Mouse (Mus musculus) hindbrain, embryonic 11.5 days (tissue): ENCODE results near the gene Rps19. TPM values are rescaled to one million over a fixed set of nuclear protein-coding genes. Genes with fewer than 3 reads are reported as not detected.

Experiments
- ATAC-seq: fragments of 200-750 bp; cut with Nextera tagmentation; 2 replicates; pipeline ENCODE4 v1.8.0; 2017; ENCODE audit warnings: mild to moderate bottlenecking, moderate TSS enrichment, moderate library complexity; ENCODE audit not compliant: low FRiP score
- DNase-seq: peaks from one replicate; pipeline ENCODE4 v3.0.0-alpha.2; 2015; ENCODE audit warnings: low spot score
- H3K27ac ChIP-seq: fragments of 300-500 bp; sonication (generic); 2 replicates; pipeline ENCODE4 v1.5.1; 2014; ENCODE audit warnings: mild to moderate bottlenecking, low read depth, low read length
- H3K27me3 ChIP-seq: fragments of 300-500 bp; sonication (generic); 2 replicates; pipeline ENCODE4 v1.6.1; 2014; ENCODE audit warnings: mild to moderate bottlenecking, low read length, moderate library complexity, mixed read lengths; ENCODE audit not compliant: control insufficient read depth, insufficient read depth
- H3K36me3 ChIP-seq: fragments of 300-500 bp; sonication (generic); 2 replicates; pipeline ENCODE4 v1.6.1; 2014; ENCODE audit warnings: mild to moderate bottlenecking, low read length, moderate library complexity, mixed read lengths; ENCODE audit not compliant: control insufficient read depth, insufficient read depth
- H3K4me1 ChIP-seq: fragments of 300-500 bp; sonication (generic); replicated peaks from 2 replicates; pipeline ENCODE4 v1.6.1; 2014; ENCODE audit warnings: low read length, mixed read lengths; ENCODE audit not compliant: control insufficient read depth, insufficient read depth
- H3K4me2 ChIP-seq: fragments of 300-500 bp; sonication (generic); replicated peaks from 2 replicates; pipeline ENCODE4 v1.6.1; 2014; ENCODE audit warnings: mild to moderate bottlenecking, low read depth, low read length
- H3K4me3 ChIP-seq: fragments of 300-500 bp; sonication (generic); 2 replicates; pipeline ENCODE4 v1.5.1; 2014; ENCODE audit warnings: low read depth, low read length
- H3K9ac ChIP-seq: fragments of 300-500 bp; sonication (generic); 2 replicates; pipeline ENCODE4 v1.6.1; 2014; ENCODE audit warnings: low read depth, low read length
- H3K9me3 ChIP-seq: fragments of 300-500 bp; sonication (generic); 2 replicates; pipeline ENCODE4 v1.6.1; 2016; ENCODE audit warnings: low read length; ENCODE audit not compliant: control insufficient read depth
- WGBS: fragments of 180-500 bp; shearing (Covaris S2); extraction: QIAGEN DNeasy Blood & Tissue Kit; methylation state at CpG from one replicate; pipeline ENCODE4 v1.1.7; 2014; 5-methylcytosine and 5-hydroxymethylcytosine counted together
- polyA plus RNA-seq: library from polyadenylated mRNA; unstranded; fragments of >200 nt; fragmentation: Nextera tagmentation; extraction: Ambion mirVana; gene quantifications from 2 replicates; pipeline ENCODE4 v1.2.1, GENCODE M21; 2014

The Rps19 gene
- polyA plus RNA-seq, 1 experiment from 2014 or later = 1,792 TPM

DNA sequence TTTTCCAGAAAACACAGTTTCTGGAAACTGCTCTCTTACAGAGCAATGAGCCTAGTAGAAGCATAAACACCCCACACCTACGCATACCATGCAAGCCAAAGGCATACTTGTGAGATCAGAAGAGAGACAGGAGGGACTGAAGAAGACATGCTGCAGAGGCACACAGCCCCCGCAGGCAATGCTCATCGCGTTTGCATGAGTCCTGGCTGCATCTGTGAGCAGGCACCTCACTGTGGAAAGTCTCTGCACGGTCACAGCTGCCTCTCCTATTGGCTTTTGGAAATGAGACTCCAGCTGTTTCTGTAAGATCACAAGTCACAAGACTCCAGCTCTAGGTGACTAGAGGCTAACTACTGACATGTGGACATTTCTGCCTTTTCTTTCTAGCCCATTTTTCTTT is 34.0 kb upstream of the Rps19 start:
- Histone ChIP-seq H3K4me2 (no peak overlapping the region), H3K27ac (no peak overlapping the region), H3K9ac (no peak overlapping the region), H3K4me1 (no peaks in the 10 kb centered on the region), H3K9me3 (no peaks in the 10 kb centered on the region), H3K27me3 (no peaks in the 10 kb centered on the region), H3K36me3 (no peaks in the 10 kb centered on the region), H3K4me3 (no peak overlapping the region)
- DNase-seq (no peak), ATAC-seq (no peak)
- WGBS = 22% methylated on average over 5 of the region's 5 CpGs

DNA sequence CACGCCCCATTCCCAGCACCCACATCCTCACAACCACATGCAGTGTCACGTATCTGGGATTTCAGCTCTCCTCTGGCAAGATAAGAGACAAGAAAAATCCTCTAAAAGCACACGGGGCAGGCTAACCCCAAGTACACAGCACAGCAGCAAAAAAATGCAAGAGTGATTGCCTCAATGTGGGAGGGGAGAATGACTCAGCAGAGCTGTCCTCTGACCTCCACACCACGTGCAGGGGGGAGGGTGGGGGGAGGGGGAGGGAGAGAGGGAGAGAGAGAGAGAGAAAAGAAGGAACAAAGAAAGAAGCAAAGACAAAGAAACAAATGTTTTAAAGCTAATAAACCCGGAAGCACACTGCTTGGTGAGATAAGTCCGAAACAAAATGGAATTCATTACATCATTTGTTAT is 33.3 kb upstream of the Rps19 start:
- Histone ChIP-seq H3K36me3 (no peaks in the 10 kb centered on the region), H3K4me1 (no peaks in the 10 kb centered on the region), H3K4me2 (no peak overlapping the region), H3K27ac (no peak overlapping the region), H3K27me3 (no peaks in the 10 kb centered on the region), H3K9ac (no peak overlapping the region), H3K9me3 (no peaks in the 10 kb centered on the region), H3K4me3 (no peak overlapping the region)
- WGBS = 41% methylated on average over 6 of the region's 6 CpGs
- DNase-seq (peak; percentile 25), ATAC-seq (no peak)

DNA sequence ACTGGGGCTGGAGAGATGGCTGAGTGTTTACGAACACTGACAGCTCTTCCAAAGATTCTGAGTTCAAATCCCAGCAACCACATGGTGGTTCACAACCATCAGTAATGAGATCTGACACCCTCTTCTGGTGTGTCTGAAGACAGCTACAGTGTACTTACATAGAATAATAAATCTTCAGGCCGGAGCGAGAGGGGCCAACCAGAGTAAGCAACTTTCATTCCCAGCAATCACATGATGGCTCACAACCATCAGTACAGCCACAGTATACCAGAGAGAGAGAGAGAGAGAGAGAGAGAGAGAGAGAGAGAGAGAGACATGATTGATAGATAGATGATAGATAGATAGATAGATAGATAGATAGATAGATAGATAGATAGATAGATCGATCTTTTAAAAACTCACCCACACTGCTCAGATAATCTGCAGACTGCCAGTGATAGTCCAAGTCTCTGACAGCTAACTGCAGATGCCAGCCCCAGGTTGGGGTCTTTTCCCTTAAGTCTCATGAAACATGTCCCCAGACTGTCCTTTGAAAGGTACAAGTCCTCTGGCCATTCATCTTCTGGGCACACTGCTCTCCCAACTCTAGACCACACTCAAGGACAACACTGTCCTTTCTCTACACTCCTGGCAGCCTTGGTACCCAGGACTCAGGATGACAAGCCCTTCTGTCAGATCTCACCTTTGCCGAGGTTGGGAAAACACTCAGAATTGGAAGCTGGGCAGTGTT is 32.4 kb upstream of the Rps19 start:
- no peaks in the 10 kb centered on the region for H3K9me3 ChIP-seq
- ATAC-seq (no peak), DNase-seq (no peak)
- H3K4me1 ChIP-seq = no peaks in the 10 kb centered on the region
- H3K4me2 ChIP-seq = no peak overlapping the region
- H3K36me3 ChIP-seq = no peaks in the 10 kb centered on the region
- H3K9ac ChIP-seq = no peak overlapping the region
- no peak overlapping the region for H3K4me3 ChIP-seq
- no peak overlapping the region for H3K27ac ChIP-seq
- WGBS = 87% methylated on average over 5 of the region's 5 CpGs
- H3K27me3 ChIP-seq = no peaks in the 10 kb centered on the region

DNA sequence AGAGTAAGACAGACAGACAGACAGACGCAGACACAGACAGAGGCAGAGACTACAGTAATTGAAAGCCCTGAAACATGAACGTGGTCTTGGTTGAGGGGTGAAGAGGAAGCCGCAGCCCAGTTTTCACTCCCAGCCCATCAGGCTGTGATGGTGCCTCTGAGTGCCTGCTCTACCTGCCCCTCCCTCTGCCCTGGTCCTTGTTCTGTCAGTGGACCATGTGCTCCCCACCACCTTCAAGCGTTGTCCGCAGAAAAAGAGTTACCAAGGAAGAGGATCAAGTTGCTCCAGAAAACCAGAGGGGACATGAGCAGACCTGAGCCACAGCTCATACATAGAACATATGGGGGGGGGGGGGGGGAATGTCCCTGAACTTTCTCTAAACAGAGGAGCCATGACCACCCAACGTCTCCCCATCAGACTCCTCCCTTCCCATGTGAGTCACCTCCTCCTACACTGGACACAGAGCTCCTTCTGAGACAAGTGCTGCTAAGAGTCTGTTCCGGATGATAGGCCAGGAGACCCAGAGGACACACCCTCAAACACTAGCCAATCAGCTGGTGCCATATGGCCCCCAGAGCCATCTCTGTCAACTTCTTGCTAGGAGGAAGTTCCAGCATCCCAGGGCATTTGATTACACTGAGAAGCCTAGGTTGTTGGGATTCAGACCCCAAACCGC is 31.5 kb upstream of the Rps19 start:
- 82% methylated on average over 8 of the region's 8 CpGs for WGBS
- Histone ChIP-seq H3K4me1 (no peaks in the 10 kb centered on the region), H3K27ac (no peak overlapping the region), H3K9ac (no peak overlapping the region), H3K36me3 (no peaks in the 10 kb centered on the region), H3K27me3 (no peaks in the 10 kb centered on the region), H3K4me3 (no peak overlapping the region), H3K9me3 (no peaks in the 10 kb centered on the region), H3K4me2 (no peak overlapping the region)
- ATAC-seq (no peak), DNase-seq (no peak)

DNA sequence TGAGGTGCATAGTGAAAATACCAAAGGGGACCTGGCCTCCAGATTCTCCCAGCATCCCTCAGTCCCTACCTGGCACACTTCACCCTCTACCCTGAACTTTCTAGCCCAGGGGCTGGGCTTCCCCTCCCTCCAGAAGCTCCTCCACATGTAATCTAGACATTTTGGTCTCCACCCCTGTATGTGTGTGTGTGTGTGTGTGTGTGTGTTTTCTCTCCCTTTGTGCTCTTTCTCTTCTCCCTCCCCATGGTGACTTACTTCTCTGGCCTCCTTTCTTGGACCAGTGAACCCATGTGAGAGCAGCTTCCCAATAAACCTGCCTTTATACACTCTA is 31.0 kb upstream of the Rps19 start:
- Histone ChIP-seq H3K4me3 (no peak overlapping the region), H3K9me3 (no peaks in the 10 kb centered on the region), H3K9ac (no peak overlapping the region), H3K27ac (no peak overlapping the region), H3K27me3 (no peaks in the 10 kb centered on the region), H3K4me1 (no peaks in the 10 kb centered on the region), H3K36me3 (no peaks in the 10 kb centered on the region), H3K4me2 (no peak overlapping the region)
- no peak for ATAC-seq
- DNase-seq = no peak

DNA sequence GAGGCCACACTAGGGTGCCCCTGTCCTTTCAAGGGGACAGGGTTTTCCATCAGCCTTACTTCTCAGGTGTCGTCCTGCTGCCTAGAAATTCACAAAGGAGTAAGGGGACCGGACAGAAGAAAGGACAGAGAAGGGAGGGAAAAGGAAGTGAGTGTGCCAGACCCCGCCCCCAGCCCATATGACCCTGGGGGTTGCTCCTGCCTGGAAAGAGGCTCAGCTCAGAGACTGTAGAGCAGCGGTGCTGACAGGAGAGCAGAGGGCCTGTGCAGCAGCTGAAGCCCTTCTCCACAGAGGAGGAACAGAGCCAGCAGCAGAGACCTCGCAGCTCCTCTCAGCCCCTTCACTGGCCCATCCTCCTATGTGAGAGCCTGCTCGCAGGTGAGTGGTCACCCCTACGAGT is 30.5 kb upstream of the Rps19 start:
- DNase-seq (no peak), ATAC-seq (no peak)
- H3K4me3 ChIP-seq = no peak overlapping the region
- H3K4me1 ChIP-seq = no peaks in the 10 kb centered on the region
- H3K36me3 ChIP-seq = no peaks in the 10 kb centered on the region
- 47% methylated on average over 7 of the region's 7 CpGs for WGBS
- no peak overlapping the region for H3K4me2 ChIP-seq
- no peak overlapping the region for H3K27ac ChIP-seq
- H3K9ac ChIP-seq = no peak overlapping the region
- no peaks in the 10 kb centered on the region for H3K9me3 ChIP-seq
- H3K27me3 ChIP-seq = no peaks in the 10 kb centered on the region

DNA sequence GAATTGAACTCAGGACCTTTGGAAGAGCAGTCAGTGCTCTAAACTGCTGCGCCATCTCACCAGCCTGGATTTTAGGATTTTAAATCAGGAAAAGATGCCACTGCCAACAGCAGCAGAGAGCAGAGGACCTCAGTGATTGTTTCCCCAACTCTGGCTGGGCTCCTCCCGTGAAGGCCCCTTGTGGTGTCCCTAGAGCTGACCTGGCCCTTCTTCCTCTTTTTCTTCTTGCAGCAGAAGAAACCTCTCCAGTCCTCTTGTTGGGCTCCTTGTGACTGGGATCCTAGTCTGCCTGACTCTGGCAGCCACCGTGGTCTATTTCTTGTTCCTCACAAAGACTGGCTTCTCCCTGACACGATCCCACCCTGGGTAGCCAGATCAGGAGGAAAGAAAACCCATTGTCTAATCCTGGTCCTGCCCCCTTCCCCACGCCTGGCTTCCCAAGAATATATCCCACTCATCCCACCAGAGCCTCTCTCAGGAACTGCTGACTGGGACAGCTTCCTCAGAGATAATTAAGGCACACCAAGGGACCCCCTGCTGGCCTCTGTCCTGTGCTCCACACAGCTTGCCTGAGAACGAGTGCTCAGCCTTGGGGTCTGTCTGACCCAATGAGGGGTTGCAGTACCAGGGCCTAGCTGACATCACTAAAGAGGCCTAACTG is 27.6 kb upstream of the Rps19 start:
- H3K4me3 ChIP-seq = no peak overlapping the region
- 36% methylated on average over 6 of the region's 6 CpGs for WGBS
- DNase-seq (no peak), ATAC-seq (no peak)
- no peak overlapping the region for H3K4me2 ChIP-seq
- no peaks in the 10 kb centered on the region for H3K36me3 ChIP-seq
- H3K9ac ChIP-seq = no peak overlapping the region
- no peaks in the 10 kb centered on the region for H3K27me3 ChIP-seq
- H3K9me3 ChIP-seq = no peaks in the 10 kb centered on the region
- no peaks in the 10 kb centered on the region for H3K4me1 ChIP-seq
- H3K27ac ChIP-seq = no peak overlapping the region

DNA sequence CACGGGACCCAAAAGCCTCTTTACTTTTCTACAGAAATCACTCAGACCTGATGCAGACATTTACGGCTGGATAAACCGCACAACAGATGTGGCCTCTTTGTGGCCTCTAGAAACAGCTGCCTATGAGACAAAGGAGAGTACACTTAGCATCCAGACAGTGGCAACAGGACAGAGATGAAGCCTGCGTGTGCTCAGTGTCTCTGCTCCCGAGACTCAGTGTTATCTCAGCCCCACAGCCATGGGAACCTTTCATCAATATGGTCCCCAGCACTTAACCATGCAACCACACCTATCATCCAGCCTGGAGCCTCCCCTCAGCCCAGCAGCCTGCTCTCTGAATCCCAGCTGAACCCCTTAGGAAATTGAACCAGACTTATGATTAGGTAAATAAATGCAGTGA is 24.9 kb upstream of the Rps19 start:
- Histone ChIP-seq H3K36me3 (no peaks in the 10 kb centered on the region), H3K4me3 (no peak overlapping the region), H3K9ac (no peak overlapping the region), H3K4me1 (no peaks in the 10 kb centered on the region), H3K9me3 (no peaks in the 10 kb centered on the region), H3K4me2 (no peak overlapping the region), H3K27ac (no peak overlapping the region), H3K27me3 (no peaks in the 10 kb centered on the region)
- DNase-seq (no peak), ATAC-seq (no peak)
- 83% methylated on average over 5 of the region's 5 CpGs for WGBS

DNA sequence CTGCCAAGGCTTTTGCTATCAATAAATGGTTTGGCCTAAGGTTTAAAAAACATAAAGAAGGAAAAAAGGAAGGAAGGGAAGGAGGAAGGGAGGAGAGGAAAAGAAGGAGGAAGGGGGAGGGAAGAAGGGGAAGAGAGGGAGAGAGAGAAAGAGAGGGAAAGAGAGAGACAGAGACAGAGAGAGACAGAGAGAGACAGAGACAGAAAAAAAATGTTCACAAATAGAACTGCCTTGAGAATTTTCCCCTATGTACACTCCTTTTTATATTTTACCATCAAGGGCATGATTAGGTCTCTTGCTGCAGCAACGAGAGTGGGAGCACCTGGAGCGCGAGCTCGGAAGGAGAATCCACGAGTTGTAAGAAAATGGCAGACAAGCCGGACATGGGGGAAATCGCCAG is 22.3 kb upstream of the Rps19 start, which contains the start of gene Gm9844:
Gm9844 (plus strand) TSS at position 301 of the 400 bp plus-strand sequence.
- Histone ChIP-seq H3K36me3 (no peaks in the 10 kb centered on the region), H3K9me3 (no peaks in the 10 kb centered on the region), H3K4me2 (no peak within 1 kb of the TSS), H3K4me1 (no peaks in the 10 kb centered on the region), H3K4me3 (no peak within 1 kb of the TSS), H3K27ac (no peak within 1 kb of the TSS), H3K27me3 (no peaks in the 10 kb centered on the region), H3K9ac (no peak within 1 kb of the TSS)
- 87% methylated on average over 7 of the region's 7 CpGs for WGBS
- ATAC-seq (no peak), DNase-seq (no peak)
